8 mouse cellular contexts compared by ENCODE assay signal in genomic region chr5:113870393-113871040, GRCm38 (mm10). TPM values are rescaled to one million over a fixed set of nuclear protein-coding genes. Genes with fewer than 3 reads are reported as not detected.
DNase-seq lines count a peak whose midpoint lies in the region; ATAC-seq and TF ChIP-seq lines count a peak whose summit lies in the region.

No protein-coding gene starts in this region.

- no peak for TF ChIP-seq CTCF in heart, adult 2 months (IDR thresholded peaks at IDR 0.05)
- no peak for TF ChIP-seq CTCF in hindbrain, postnatal 0 days (IDR thresholded peaks at IDR 0.05; ENCODE audit: low read depth)

- ATAC-seq in embryonic facial prominence, embryonic 12.5 days (ENCODE audit: insufficient number of reproducible peaks, insufficient read depth, low FRiP score, low TSS enrichment) = no peak
- no peak for ATAC-seq in hindbrain, postnatal 0 days
- ATAC-seq in midbrain, embryonic 11.5 days (ENCODE audit: low FRiP score) = no peak

- H3K4me2 ChIP-seq in embryonic facial prominence, embryonic 12.5 days (replicated peaks) = no peak overlapping the region
- no peak overlapping the region for H3K4me2 ChIP-seq in hindbrain, postnatal 0 days (ENCODE audit: low read depth, low read length)
- no peak overlapping the region for H3K4me2 ChIP-seq in midbrain, embryonic 11.5 days

- DNase-seq in heart, adult 2 months = peak in 1 of 2 experiments; percentile 42
- DNase-seq in heart, adult 11 months = no peak
- peak; percentile 29 for DNase-seq in hindbrain, postnatal 0 days (ENCODE audit: low spot score)
- no peak for DNase-seq in midbrain, embryonic 11.5 days (ENCODE audit: low spot score, missing footprints)
- no peak for DNase-seq in urinary bladder, postnatal 36 days (ENCODE audit: low spot score in 2 of 2)
- DNase-seq in spleen, postnatal 4 days (ENCODE audit: low spot score in 2 of 2) = no peak
- DNase-seq in layer of hippocampus, adult 8-10 months (ENCODE audit: low spot score in 2 of 2) = no peak

- TF ChIP-seq EP300 in heart, adult 2 months (IDR thresholded peaks at IDR 0.05; ENCODE audit: insufficient read depth, low read depth, low read length) = no peak

- no peaks in the 10 kb centered on the region for H3K27me3 ChIP-seq in heart, adult 2 months (ENCODE audit: control insufficient read depth, insufficient read depth, low read length)
- H3K27me3 ChIP-seq in embryonic facial prominence, embryonic 12.5 days = no peaks in the 10 kb centered on the region
- H3K27me3 ChIP-seq in hindbrain, postnatal 0 days (ENCODE audit: insufficient read depth, low read length) = no peaks in the 10 kb centered on the region
- H3K27me3 ChIP-seq in midbrain, embryonic 11.5 days (ENCODE audit: control insufficient read depth, insufficient read depth, low read length) = no peaks in the 10 kb centered on the region

- intact Hi-C loops in heart, adult 2 months (cut with DNase I) = loop anchor here (2.0 kb wide), 1 partner anchor 14 kb away; no protein-coding TSS in a partner anchor

- H3K9me3 ChIP-seq in embryonic facial prominence, embryonic 12.5 days = no peaks in the 10 kb centered on the region
- no peaks in the 10 kb centered on the region for H3K9me3 ChIP-seq in hindbrain, postnatal 0 days (ENCODE audit: low read length)
- no peaks in the 10 kb centered on the region for H3K9me3 ChIP-seq in midbrain, embryonic 11.5 days (ENCODE audit: control insufficient read depth, low read length)

- WGBS in heart, adult 2 months = 19% methylated on average over 21 of the region's 21 CpGs
- WGBS in embryonic facial prominence, embryonic 12.5 days = 26% methylated on average over 21 of the region's 21 CpGs
- 30% methylated on average over 21 of the region's 21 CpGs for WGBS in hindbrain, postnatal 0 days
- WGBS in midbrain, embryonic 11.5 days = 58% methylated on average over 21 of the region's 21 CpGs

- TF ChIP-seq POLR2A in heart, adult 2 months (IDR thresholded peaks at IDR 0.05; ENCODE audit: insufficient read depth, low read depth, low read length) = no peak

- H3K79me2 ChIP-seq in heart, adult 2 months (replicated peaks; ENCODE audit: control insufficient read depth, insufficient read depth, low read length) = peaks cover 5% of the 10 kb centered on the region

- H3K4me1 ChIP-seq in heart, adult 2 months (ENCODE audit: control insufficient read depth, insufficient read depth, low read length) = peaks cover 50% of the 10 kb centered on the region
- peaks cover 55% of the 10 kb centered on the region for H3K4me1 ChIP-seq in embryonic facial prominence, embryonic 12.5 days
- peaks cover 46% of the 10 kb centered on the region for H3K4me1 ChIP-seq in hindbrain, postnatal 0 days (ENCODE audit: insufficient read depth, low read length)
- H3K4me1 ChIP-seq in midbrain, embryonic 11.5 days (ENCODE audit: control insufficient read depth, insufficient read depth, low read length) = peaks cover 45% of the 10 kb centered on the region

- H3K4me3 ChIP-seq in heart, adult 2 months = no peak overlapping the region
- H3K4me3 ChIP-seq in embryonic facial prominence, embryonic 12.5 days = no peak overlapping the region
- H3K4me3 ChIP-seq in hindbrain, postnatal 0 days (ENCODE audit: low read length) = no peak overlapping the region
- no peak overlapping the region for H3K4me3 ChIP-seq in midbrain, embryonic 11.5 days (ENCODE audit: low read depth, low read length)

- no peaks in the 10 kb centered on the region; the same call in 1 of the 2 replicates for H3K36me3 ChIP-seq in heart, adult 2 months (ENCODE audit: control insufficient read depth, insufficient read depth, low read length)
- H3K36me3 ChIP-seq in embryonic facial prominence, embryonic 12.5 days = peaks cover 6% of the 10 kb centered on the region; the same call in 1 of the 2 replicates
- no peaks in the 10 kb centered on the region for H3K36me3 ChIP-seq in hindbrain, postnatal 0 days (ENCODE audit: insufficient read depth, low read length)
- H3K36me3 ChIP-seq in midbrain, embryonic 11.5 days (ENCODE audit: control insufficient read depth, insufficient read depth, low read length) = no peaks in the 10 kb centered on the region

- peak overlapping the region; percentile 75 for H3K27ac ChIP-seq in heart, adult 2 months
- peak overlapping the region; percentile 14; the same call in 1 of the 2 replicates for H3K27ac ChIP-seq in embryonic facial prominence, embryonic 12.5 days
- peak overlapping the region; percentile 94; the same call in 1 of the 2 replicates for H3K27ac ChIP-seq in hindbrain, postnatal 0 days
- H3K27ac ChIP-seq in midbrain, embryonic 11.5 days (ENCODE audit: low read depth, low read length) = 0 out of 2 replicates have a peak overlapping the region, but pooled peaks have one; percentile 99

- peak overlapping the region; percentile 2; the same call in 1 of the 2 replicates for H3K9ac ChIP-seq in heart, adult 2 months (ENCODE audit: low read depth, low read length)
- 0 out of 2 replicates have a peak overlapping the region, but pooled peaks have one; percentile 3 for H3K9ac ChIP-seq in embryonic facial prominence, embryonic 12.5 days
- no peak overlapping the region for H3K9ac ChIP-seq in hindbrain, postnatal 0 days (replicated peaks; ENCODE audit: low read length)
- peak overlapping the region; percentile 14; the same call in 1 of the 2 replicates for H3K9ac ChIP-seq in midbrain, embryonic 11.5 days (ENCODE audit: low read length)

RNA-seq across cellular contexts. Expression of gene Coro1c, which starts 38.0 kb away (rescaled TPM):
- total RNA-seq in heart, adult 2 months (2021) = 10 to 100 TPM; 24.6 to 30.1 TPM
- polyA plus RNA-seq in heart, adult 2 months (2012; rRNA removed) = 24.1 and 27.9 TPM in 2 replicates
- polyA plus RNA-seq in embryonic facial prominence, embryonic 12.5 days (2016; fragmentation: Nextera tagmentation; extraction: Ambion mirVana) = 123 and 127 TPM in 2 replicates
- total RNA-seq in hindbrain, postnatal 0 days (2014; rRNA removed) = 151 and 159 TPM in 2 replicates
- 140 and 149 TPM in 2 replicates for polyA plus RNA-seq in hindbrain, postnatal 0 days (2015; fragmentation: Nextera tagmentation; extraction: Ambion mirVana)
- 201 and 205 TPM in 2 replicates for polyA plus RNA-seq in midbrain, embryonic 11.5 days (2014; fragmentation: Nextera tagmentation; extraction: Ambion mirVana)
- total RNA-seq in layer of hippocampus, adult 8-10 months (2022) = 100 to 1,000 TPM in 1 of 4 experiments, 10 to 100 TPM in 3; 89.3 to 106 (median 94.0) TPM

RNA-seq across cellular contexts. Expression of gene Selplg, which starts 38.1 kb away (rescaled TPM):
- 1 to 10 TPM; 3.4 to 4.5 TPM for total RNA-seq in heart, adult 2 months (2021)
- polyA plus RNA-seq in heart, adult 2 months (2012; rRNA removed) = 5.7 and 14.1 TPM in 2 replicates
- 1.5 and 1.9 TPM in 2 replicates for polyA plus RNA-seq in embryonic facial prominence, embryonic 12.5 days (2016; fragmentation: Nextera tagmentation; extraction: Ambion mirVana)
- 2.8 and 4.1 TPM in 2 replicates for total RNA-seq in hindbrain, postnatal 0 days (2014; rRNA removed)
- 1.8 and 2.2 TPM in 2 replicates for polyA plus RNA-seq in hindbrain, postnatal 0 days (2015; fragmentation: Nextera tagmentation; extraction: Ambion mirVana)
- polyA plus RNA-seq in midbrain, embryonic 11.5 days (2014; fragmentation: Nextera tagmentation; extraction: Ambion mirVana) = 1.3 TPM in 2 replicates
- total RNA-seq in layer of hippocampus, adult 8-10 months (2022) = 10 to 100 TPM; 27.3 to 84.9 (median 53.7) TPM

Comparison
In these comparisons a context has a peak if more than half of its experiments do, and no peak if none do; other contexts are left out.
1. H3K27ac ChIP-seq: peak in every context shown above with its lines; median percentile 99 in midbrain, embryonic 11.5 days; 94 in hindbrain, postnatal 0 days; 75 in heart, adult 2 months; 14 in embryonic facial prominence, embryonic 12.5 days.